Mouse (Mus musculus): ENCODE data around the gene Palm3. TPM values are rescaled to one million over a fixed set of nuclear protein-coding genes. Genes with fewer than 3 reads are reported as not detected.
A peak's percentile ranks its signal among the peaks of the same experiment; 100 is the strongest.

Palm3 gene
- polyA plus RNA-seq, 1 experiment from 2014 or later: 0.96 TPM

GRCm38 (mm10) chr8:83976101-83976630 lies 45.1 kb upstream of the Palm3 start:
- DNase-seq (ENCODE audit: low spot score) (peak; percentile 36), ATAC-seq (ENCODE audit: low FRiP score, low TSS enrichment) (no peak)
- no peak overlapping the region for H3K4me3 ChIP-seq (ENCODE audit: low read depth, low read length)
- 84% methylated on average over 4 of the region's 4 CpGs for WGBS
- H3K36me3 ChIP-seq (ENCODE audit: control insufficient read depth, insufficient read depth, low read length): peaks cover 4% of the 10 kb centered on the region; the same call in 1 of the 2 replicates
- H3K27ac ChIP-seq (replicated peaks): no peak overlapping the region
- H3K4me1 ChIP-seq (replicated peaks; ENCODE audit: control insufficient read depth, insufficient read depth): peaks cover 3% of the 10 kb centered on the region; the same call in 1 of the 2 replicates
- H3K9ac ChIP-seq (ENCODE audit: low read length): no peak overlapping the region
- no peaks in the 10 kb centered on the region for H3K9me3 ChIP-seq (ENCODE audit: control insufficient read depth, low read length)
- TF ChIP-seq CTCF (IDR thresholded peaks at IDR 0.05; ENCODE audit: low read depth) (peak; percentile 67), EP300 (optimal IDR thresholded peaks at IDR 0.05) (no peak)
- H3K4me2 ChIP-seq (replicated peaks; ENCODE audit: low read depth): no peak overlapping the region
- H3K27me3 ChIP-seq (ENCODE audit: control insufficient read depth, insufficient read depth, low read length): no peaks in the 10 kb centered on the region

GRCm38 (mm10) chr8:83976779-83977350 lies 44.4 kb upstream of the Palm3 start:
- H3K9ac ChIP-seq (ENCODE audit: low read length): no peak overlapping the region

GRCm38 (mm10) chr8:83977646-83978045 lies 43.6 kb upstream of the Palm3 start:
- Histone ChIP-seq H3K27ac (replicated peaks) (0 out of 2 replicates have a peak overlapping the region, but pooled peaks have one; percentile 4), H3K9me3 (ENCODE audit: control insufficient read depth, low read length) (no peaks in the 10 kb centered on the region), H3K4me2 (replicated peaks; ENCODE audit: low read depth) (no peak overlapping the region), H3K9ac (ENCODE audit: low read length) (no peak overlapping the region), H3K36me3 (ENCODE audit: control insufficient read depth, insufficient read depth, low read length) (peaks cover 9% of the 10 kb centered on the region; the same call in 1 of the 2 replicates), H3K4me1 (replicated peaks; ENCODE audit: control insufficient read depth, insufficient read depth) (peaks cover 3% of the 10 kb centered on the region; the same call in 1 of the 2 replicates), H3K4me3 (ENCODE audit: low read depth, low read length) (no peak overlapping the region), H3K27me3 (ENCODE audit: control insufficient read depth, insufficient read depth, low read length) (no peaks in the 10 kb centered on the region)
- 53% methylated on average over 6 of the region's 6 CpGs for WGBS
- ATAC-seq (ENCODE audit: low FRiP score, low TSS enrichment) (no peak), DNase-seq (ENCODE audit: low spot score) (no peak)
- no peak for TF ChIP-seq EP300 (optimal IDR thresholded peaks at IDR 0.05)
- TF ChIP-seq CTCF (IDR thresholded peaks at IDR 0.05; ENCODE audit: low read depth): no peak

More at GRCm38 (mm10) chr8:83976779-83977350, 44.4 kb upstream of the Palm3 start:
- Histone ChIP-seq H3K4me3 (ENCODE audit: low read depth, low read length) (no peak overlapping the region), H3K9me3 (ENCODE audit: control insufficient read depth, low read length) (no peaks in the 10 kb centered on the region), H3K4me1 (replicated peaks; ENCODE audit: control insufficient read depth, insufficient read depth) (peaks cover 3% of the 10 kb centered on the region; the same call in 1 of the 2 replicates), H3K27ac (replicated peaks) (no peak overlapping the region), H3K27me3 (ENCODE audit: control insufficient read depth, insufficient read depth, low read length) (no peaks in the 10 kb centered on the region), H3K36me3 (ENCODE audit: control insufficient read depth, insufficient read depth, low read length) (peaks cover 9% of the 10 kb centered on the region; the same call in 1 of the 2 replicates), H3K4me2 (replicated peaks; ENCODE audit: low read depth) (no peak overlapping the region)
- DNase-seq (ENCODE audit: low spot score) (no peak), ATAC-seq (ENCODE audit: low FRiP score, low TSS enrichment) (no peak)
- 76% methylated on average over 5 of the region's 5 CpGs for WGBS
- TF ChIP-seq EP300 (optimal IDR thresholded peaks at IDR 0.05) (no peak), CTCF (IDR thresholded peaks at IDR 0.05; ENCODE audit: low read depth) (peak; percentile 49)

GRCm38 (mm10) chr8:83978200-83978599 lies 43.1 kb upstream of the Palm3 start:
- no peak for DNase-seq (ENCODE audit: low spot score)

GRCm38 (mm10) chr8:83980250-83980649 lies 41.0 kb upstream of the Palm3 start:
- H3K36me3 ChIP-seq (ENCODE audit: control insufficient read depth, insufficient read depth, low read length): peaks cover 13% of the 10 kb centered on the region; the same call in 1 of the 2 replicates
- WGBS: 79% methylated on average over 1 of the region's 1 CpGs
- H3K27me3 ChIP-seq (ENCODE audit: control insufficient read depth, insufficient read depth, low read length): no peaks in the 10 kb centered on the region
- no peak overlapping the region for H3K9ac ChIP-seq (ENCODE audit: low read length)
- DNase-seq (ENCODE audit: low spot score): no peak
- ATAC-seq (ENCODE audit: low FRiP score, low TSS enrichment): no peak
- no peak overlapping the region for H3K27ac ChIP-seq (replicated peaks)
- H3K4me1 ChIP-seq (replicated peaks; ENCODE audit: control insufficient read depth, insufficient read depth): no peaks in the 10 kb centered on the region; the same call in 1 of the 2 replicates
- no peak overlapping the region for H3K4me2 ChIP-seq (replicated peaks; ENCODE audit: low read depth)
- no peak overlapping the region for H3K4me3 ChIP-seq (ENCODE audit: low read depth, low read length)
- H3K9me3 ChIP-seq (ENCODE audit: control insufficient read depth, low read length): no peaks in the 10 kb centered on the region
- no peak for TF ChIP-seq EP300 (optimal IDR thresholded peaks at IDR 0.05)
- TF ChIP-seq CTCF (IDR thresholded peaks at IDR 0.05; ENCODE audit: low read depth): no peak

More at GRCm38 (mm10) chr8:83978200-83978599, 43.1 kb upstream of the Palm3 start:
- H3K27ac ChIP-seq (replicated peaks): 0 out of 2 replicates have a peak overlapping the region, but pooled peaks have one; percentile 4
- WGBS: 73% methylated on average over 9 of the region's 9 CpGs
- TF ChIP-seq EP300 (optimal IDR thresholded peaks at IDR 0.05): no peak
- no peak for TF ChIP-seq CTCF (IDR thresholded peaks at IDR 0.05; ENCODE audit: low read depth)
- H3K4me1 ChIP-seq (replicated peaks; ENCODE audit: control insufficient read depth, insufficient read depth): peaks cover 3% of the 10 kb centered on the region; the same call in 1 of the 2 replicates
- H3K36me3 ChIP-seq (ENCODE audit: control insufficient read depth, insufficient read depth, low read length): peaks cover 9% of the 10 kb centered on the region; the same call in 1 of the 2 replicates
- H3K9ac ChIP-seq (ENCODE audit: low read length): no peak overlapping the region
- H3K9me3 ChIP-seq (ENCODE audit: control insufficient read depth, low read length): no peaks in the 10 kb centered on the region
- H3K4me3 ChIP-seq (ENCODE audit: low read depth, low read length): no peak overlapping the region
- H3K4me2 ChIP-seq (replicated peaks; ENCODE audit: low read depth): no peak overlapping the region
- no peaks in the 10 kb centered on the region for H3K27me3 ChIP-seq (ENCODE audit: control insufficient read depth, insufficient read depth, low read length)
- ATAC-seq (ENCODE audit: low FRiP score, low TSS enrichment): no peak

GRCm38 (mm10) chr8:83980845-83981244 lies 40.4 kb upstream of the Palm3 start:
- H3K36me3 ChIP-seq (ENCODE audit: control insufficient read depth, insufficient read depth, low read length): peaks cover 13% of the 10 kb centered on the region; the same call in 1 of the 2 replicates

More at GRCm38 (mm10) chr8:83980845-83981244, 40.4 kb upstream of the Palm3 start:
- Histone ChIP-seq H3K4me3 (ENCODE audit: low read depth, low read length) (no peak overlapping the region), H3K9me3 (ENCODE audit: control insufficient read depth, low read length) (no peaks in the 10 kb centered on the region), H3K9ac (ENCODE audit: low read length) (no peak overlapping the region), H3K27ac (replicated peaks) (no peak overlapping the region), H3K4me2 (replicated peaks; ENCODE audit: low read depth) (no peak overlapping the region), H3K4me1 (replicated peaks; ENCODE audit: control insufficient read depth, insufficient read depth) (no peaks in the 10 kb centered on the region; the same call in 1 of the 2 replicates), H3K27me3 (ENCODE audit: control insufficient read depth, insufficient read depth, low read length) (no peaks in the 10 kb centered on the region)
- ATAC-seq (ENCODE audit: low FRiP score, low TSS enrichment) (no peak), DNase-seq (ENCODE audit: low spot score) (no peak)
- TF ChIP-seq CTCF (IDR thresholded peaks at IDR 0.05; ENCODE audit: low read depth): 0 out of 2 replicates have a peak, but pooled peaks have one; percentile 4
- no peak for TF ChIP-seq EP300 (optimal IDR thresholded peaks at IDR 0.05)
- WGBS: 68% methylated on average over 8 of the region's 8 CpGs

All from stomach, postnatal 0 days (tissue).